Mouse (Mus musculus) myocyte (in vitro differentiated cells): ENCODE data around the gene Slc4a10. TPM values are rescaled to one million over a fixed set of nuclear protein-coding genes. Genes with fewer than 3 reads are reported as not detected.

Experiments
- H3K27me3 ChIP-seq: one replicate; pipeline ENCODE4 v1.6.1; 2011; ENCODE audit not compliant: control insufficient read depth, insufficient read depth, insufficient read length
- H3K36me3 ChIP-seq: one replicate; pipeline ENCODE4 v1.6.1; 2011; ENCODE audit not compliant: control insufficient read depth, insufficient read depth
- H3K4me2 ChIP-seq: one replicate; pipeline ENCODE4 v1.6.1; 2011; ENCODE audit warnings: low read depth, control low read depth
- H3K4me3 ChIP-seq: one replicate; pipeline ENCODE4 v1.5.1; 2011; ENCODE audit warnings: mild to moderate bottlenecking, control low read depth, moderate library complexity
- H3K79me2 ChIP-seq: one replicate; pipeline ENCODE4 v1.6.1; 2011; ENCODE audit not compliant: control insufficient read depth, insufficient read depth
- H3ac ChIP-seq: one replicate; pipeline ENCODE4 v1.6.1; 2011; ENCODE audit not compliant: control insufficient read depth, insufficient read length
- CEBPB ChIP-seq: IDR thresholded peaks from 2 replicates; pipeline ENCODE4 v1.6.1; 2011; ENCODE audit warnings: mild to moderate bottlenecking, moderate library complexity; ENCODE audit not compliant: poor library complexity, insufficient read depth, severe bottlenecking
- E2F4 ChIP-seq: IDR thresholded peaks from one replicate; pipeline ENCODE4 v1.6.1; 2011; ENCODE audit warnings: mild to moderate bottlenecking, control low read depth, moderate library complexity; ENCODE audit not compliant: insufficient read depth
- MAX ChIP-seq: IDR thresholded peaks from one replicate; pipeline ENCODE4 v1.6.1; 2011; ENCODE audit warnings: low read depth, mild to moderate bottlenecking, control low read depth
- MYOD1 ChIP-seq, 3 experiments: IDR thresholded peaks; one replicate each; pipeline ENCODE4 v1.6.1; 2011; ENCODE audit warnings: control low read depth in 2 of 3, low read depth in 2 of 3, mild to moderate bottlenecking in 2 of 3, moderate library complexity in 1 of 3; ENCODE audit not compliant: insufficient read length in 2 of 3, control insufficient read depth in 1 of 3
- MYOG ChIP-seq, 3 experiments: IDR thresholded peaks; one replicate each; pipeline ENCODE4 v1.6.1; 2011; ENCODE audit warnings: control low read depth in 2 of 3, low read depth in 2 of 3, mild to moderate bottlenecking in 2 of 3; ENCODE audit not compliant: insufficient read length in 2 of 3, control insufficient read depth in 1 of 3, insufficient read depth in 1 of 3
- POLR2A ChIP-seq: IDR thresholded peaks from one replicate; pipeline ENCODE4 v1.6.1; 2011; ENCODE audit warnings: low read depth, mild to moderate bottlenecking, control low read depth, moderate library complexity; ENCODE audit not compliant: insufficient read length
- POLR2AphosphoS2 ChIP-seq: IDR thresholded peaks from one replicate; pipeline ENCODE4 v1.6.1; 2011; ENCODE audit warnings: low read depth, control low read depth; ENCODE audit not compliant: insufficient read length
- REST ChIP-seq: IDR thresholded peaks from one replicate; pipeline ENCODE4 v1.6.1; 2011; ENCODE audit warnings: mild to moderate bottlenecking, control low read depth, moderate library complexity; ENCODE audit not compliant: insufficient read depth, insufficient read length
- SRF ChIP-seq: IDR thresholded peaks from one replicate; pipeline ENCODE4 v1.6.1; 2011; ENCODE audit warnings: low read depth; ENCODE audit not compliant: control insufficient read depth, insufficient read length
- TCF12 ChIP-seq: IDR thresholded peaks from one replicate; pipeline ENCODE4 v1.6.1; 2011; ENCODE audit warnings: mild to moderate bottlenecking, control low read depth; ENCODE audit not compliant: poor library complexity, insufficient read depth, severe bottlenecking
- TCF3 ChIP-seq: IDR thresholded peaks from one replicate; pipeline ENCODE4 v1.6.1; 2011; ENCODE audit warnings: low read depth, control low read depth; ENCODE audit not compliant: insufficient read length
- USF1 ChIP-seq: IDR thresholded peaks from one replicate; pipeline ENCODE4 v1.6.1; 2011; ENCODE audit warnings: low read depth, mild to moderate bottlenecking, control low read depth, moderate library complexity
- polyA plus RNA-seq: library from polyadenylated mRNA; unstranded; fragments of >200 nt; fragmentation: generic; extraction: Trizol; gene quantifications from one replicate; pipeline ENCODE4 v1.2.1, GENCODE M21; 2012; ENCODE audit warnings: missing spikeins

Slc4a10 gene
- polyA plus RNA-seq, 1 experiment, result not detected

DNA sequence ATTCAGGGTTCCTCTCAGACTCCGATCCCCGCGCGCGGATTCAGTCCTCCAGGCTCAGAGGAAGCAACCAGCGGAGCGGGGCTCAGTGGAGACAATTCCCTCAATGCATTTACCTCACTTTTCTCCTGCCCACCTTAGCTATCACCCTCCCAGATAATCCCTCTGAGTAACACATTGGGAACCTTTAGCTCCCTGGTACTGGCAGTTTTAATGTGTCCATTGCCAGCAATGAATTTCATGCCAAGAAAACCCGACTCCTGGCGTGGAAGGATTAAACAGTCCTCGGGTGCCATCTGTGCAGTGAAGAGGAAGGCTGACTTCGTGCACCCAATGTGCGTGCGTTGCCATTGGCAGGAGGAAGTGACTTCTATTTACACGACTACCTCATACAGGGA lies 295.5 kb downstream of the Slc4a10 start:
- no peaks in the 10 kb centered on the region for H3K36me3 ChIP-seq
- no peak overlapping the region for H3ac ChIP-seq
- H3K4me3 ChIP-seq, result no peak overlapping the region
- no peak for TF ChIP-seq MYOG (IDR thresholded peaks at IDR 0.05; ENCODE audit: control insufficient read depth in 1 of 3, insufficient read depth in 1 of 3, insufficient read length in 2 of 3, low read depth in 2 of 3)
- no peak for TF ChIP-seq E2F4
- TF ChIP-seq REST, result no peak
- TF ChIP-seq CEBPB, result no peak
- TF ChIP-seq SRF, result no peak
- no peak for TF ChIP-seq USF1
- no peak for TF ChIP-seq TCF12
- TF ChIP-seq MYOD1 (IDR thresholded peaks at IDR 0.05; ENCODE audit: control insufficient read depth in 1 of 3, insufficient read length in 2 of 3, low read depth in 2 of 3), result no peak
- no peak for TF ChIP-seq MAX
- no peak for TF ChIP-seq POLR2AphosphoS2
- no peak for TF ChIP-seq POLR2A
- no peak for TF ChIP-seq TCF3
- H3K79me2 ChIP-seq, result no peaks in the 10 kb centered on the region
- no peaks in the 10 kb centered on the region for H3K27me3 ChIP-seq
- no peak overlapping the region for H3K4me2 ChIP-seq

DNA sequence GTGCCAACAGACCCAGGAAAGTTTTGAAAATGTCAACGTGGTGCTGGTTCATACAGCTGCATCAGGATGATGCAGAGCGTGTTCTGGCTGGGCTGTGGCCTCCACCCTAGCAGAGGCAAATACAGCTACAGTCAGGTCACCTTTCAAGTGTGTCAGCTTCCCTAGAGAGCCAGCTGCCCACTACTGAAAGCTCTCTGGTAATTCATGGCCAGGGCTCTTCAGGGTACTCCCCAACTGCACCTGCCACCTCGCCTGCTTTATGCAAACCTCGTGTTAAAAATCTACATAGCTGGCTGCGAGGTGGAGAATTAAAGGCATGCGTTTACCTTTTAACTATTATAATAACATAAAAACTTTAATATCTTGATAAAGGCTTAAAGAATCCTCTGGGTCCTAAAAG lies 298.1 kb downstream of the Slc4a10 start:
- Histone ChIP-seq H3K4me2 (no peak overlapping the region), H3K79me2 (no peaks in the 10 kb centered on the region), H3K36me3 (no peaks in the 10 kb centered on the region), H3K4me3 (no peak overlapping the region), H3ac (no peak overlapping the region), H3K27me3 (no peaks in the 10 kb centered on the region)
- TF ChIP-seq TCF3 (no peak), USF1 (no peak)

DNA sequence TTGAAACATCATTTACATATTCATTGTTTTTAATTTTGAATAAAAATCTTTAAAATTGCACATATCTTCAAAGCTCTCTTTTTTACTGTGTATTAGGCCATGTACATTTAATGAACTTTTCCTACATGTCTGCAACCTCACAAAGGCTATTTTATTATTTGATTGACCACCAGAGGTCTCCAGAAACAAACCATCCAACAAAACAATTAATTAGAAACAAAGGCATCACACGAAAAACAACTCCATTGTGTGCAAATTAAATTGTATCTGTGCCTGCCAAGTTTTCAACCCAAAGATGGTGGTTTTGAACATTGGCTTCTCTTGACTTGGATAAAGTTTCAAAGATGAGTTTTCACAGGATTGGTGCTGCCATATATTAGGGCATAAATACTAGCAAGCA lies 300.5 kb downstream of the Slc4a10 start:
- no peak overlapping the region for H3K4me3 ChIP-seq
- no peaks in the 10 kb centered on the region for H3K79me2 ChIP-seq
- H3ac ChIP-seq, result no peak overlapping the region
- TF ChIP-seq POLR2A (no peak), MYOD1 (IDR thresholded peaks at IDR 0.05; ENCODE audit: control insufficient read depth in 1 of 3, insufficient read length in 2 of 3, low read depth in 2 of 3) (no peak), E2F4 (no peak), MAX (no peak), TCF12 (no peak), POLR2AphosphoS2 (no peak), MYOG (IDR thresholded peaks at IDR 0.05; ENCODE audit: control insufficient read depth in 1 of 3, insufficient read depth in 1 of 3, insufficient read length in 2 of 3, low read depth in 2 of 3) (no peak), USF1 (no peak), SRF (no peak), REST (no peak), CEBPB (no peak), TCF3 (no peak)
- no peaks in the 10 kb centered on the region for H3K36me3 ChIP-seq
- H3K27me3 ChIP-seq, result no peaks in the 10 kb centered on the region
- H3K4me2 ChIP-seq, result no peak overlapping the region

DNA sequence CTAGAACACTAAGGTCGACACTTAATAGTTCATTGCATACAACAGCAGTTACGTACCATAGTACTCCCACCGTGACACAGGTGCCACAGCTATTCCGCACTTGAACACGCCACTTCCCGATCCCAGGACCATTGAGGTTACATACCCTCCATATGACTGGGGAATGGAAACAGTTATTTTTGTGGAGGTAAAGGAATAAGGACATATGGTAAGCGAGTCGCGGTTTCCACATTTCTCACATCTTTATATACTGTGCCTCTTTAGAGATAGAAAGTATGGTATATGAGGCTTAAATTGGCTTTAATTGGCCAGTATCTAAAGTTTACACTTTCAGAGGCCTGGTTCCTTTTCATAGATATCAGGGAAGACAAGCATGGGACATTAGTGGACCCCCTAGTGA lies 301.5 kb downstream of the Slc4a10 start:
- Histone ChIP-seq H3ac (no peak overlapping the region), H3K4me3 (no peak overlapping the region), H3K79me2 (no peaks in the 10 kb centered on the region), H3K27me3 (no peaks in the 10 kb centered on the region), H3K4me2 (no peak overlapping the region), H3K36me3 (no peaks in the 10 kb centered on the region)
- no peak for TF ChIP-seq POLR2AphosphoS2
- TF ChIP-seq POLR2A, result no peak
- no peak for TF ChIP-seq E2F4
- no peak for TF ChIP-seq SRF
- no peak for TF ChIP-seq MYOD1 (IDR thresholded peaks at IDR 0.05; ENCODE audit: control insufficient read depth in 1 of 3, insufficient read length in 2 of 3, low read depth in 2 of 3)

DNA sequence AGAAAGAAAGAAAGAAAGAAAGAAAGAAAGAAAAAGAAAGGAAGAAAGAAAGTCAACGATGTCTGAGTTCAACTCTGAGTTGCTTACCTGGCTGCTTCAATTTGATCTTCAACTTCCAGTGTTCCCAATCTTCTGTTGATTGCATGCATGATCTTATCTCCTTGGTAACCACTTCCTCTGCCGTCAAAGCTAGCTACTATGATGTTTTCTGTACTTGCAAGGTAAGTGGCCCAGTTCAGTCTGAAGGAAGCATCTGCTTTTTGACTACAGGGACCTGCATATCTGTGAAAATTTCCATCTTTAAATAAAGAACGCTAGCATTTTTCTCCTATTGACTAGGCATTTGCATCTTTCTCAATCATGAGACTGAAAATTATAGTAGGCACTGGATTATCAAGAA lies 305.8 kb downstream of the Slc4a10 start:
- Histone ChIP-seq H3K4me3 (no peak overlapping the region), H3K36me3 (no peaks in the 10 kb centered on the region), H3K79me2 (no peaks in the 10 kb centered on the region), H3K4me2 (no peak overlapping the region), H3K27me3 (no peaks in the 10 kb centered on the region), H3ac (no peak overlapping the region)
- no peak for TF ChIP-seq CEBPB
- TF ChIP-seq MAX, result no peak
- no peak for TF ChIP-seq TCF3
- no peak for TF ChIP-seq POLR2A
- no peak for TF ChIP-seq POLR2AphosphoS2
- no peak for TF ChIP-seq USF1
- no peak for TF ChIP-seq E2F4
- no peak for TF ChIP-seq TCF12
- TF ChIP-seq MYOD1 (IDR thresholded peaks at IDR 0.05; ENCODE audit: control insufficient read depth in 1 of 3, insufficient read length in 2 of 3, low read depth in 2 of 3), result no peak
- no peak for TF ChIP-seq SRF
- no peak for TF ChIP-seq MYOG (IDR thresholded peaks at IDR 0.05; ENCODE audit: control insufficient read depth in 1 of 3, insufficient read depth in 1 of 3, insufficient read length in 2 of 3, low read depth in 2 of 3)
- TF ChIP-seq REST, result no peak
